Mouse (Mus musculus): Measurements from ENCODE around the gene Cops2. TPM values are rescaled to one million over a fixed set of nuclear protein-coding genes. Genes with fewer than 3 reads are reported as not detected.

Gene Cops2
- polyA plus RNA-seq, 1 experiment from 2014 or later: 58.5 TPM

DNA sequence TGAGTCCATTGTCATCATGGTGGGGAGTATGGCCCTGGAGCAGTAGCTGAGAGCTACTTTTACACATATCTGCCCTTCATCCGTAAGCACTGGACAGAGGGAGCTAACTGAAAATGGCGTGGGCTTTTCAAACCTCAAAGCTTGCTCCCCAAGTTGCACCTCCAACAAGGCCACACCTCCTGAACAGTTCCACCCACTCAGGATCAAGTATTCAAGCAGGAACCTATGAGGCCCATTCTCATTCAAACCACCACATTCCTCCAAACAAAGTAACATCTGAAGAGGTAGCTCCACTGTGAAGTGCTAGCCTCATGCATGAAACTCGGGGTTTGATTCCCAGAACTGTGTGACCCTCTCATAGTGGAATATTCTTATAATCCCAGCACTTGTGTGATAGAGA lies 9.4 kb upstream of the Cops2 start:
- peaks cover 7% of the 10 kb centered on the region for H3K36me3 ChIP-seq
- 71% methylated on average over 3 of the region's 3 CpGs for WGBS
- no peaks in the 10 kb centered on the region for H3K27me3 ChIP-seq (replicated peaks)
- H3K4me2 ChIP-seq: no peak overlapping the region
- H3K4me3 ChIP-seq: no peak overlapping the region
- H3K4me1 ChIP-seq: peaks cover 16% of the 10 kb centered on the region
- no peak overlapping the region for H3K27ac ChIP-seq (replicated peaks)
- no peak overlapping the region for H3K9ac ChIP-seq
- no peak for ATAC-seq (ENCODE audit: extremely low read depth, insufficient number of reproducible peaks, low FRiP score, low TSS enrichment)
- no peaks in the 10 kb centered on the region for H3K9me3 ChIP-seq

- WGBS: 3% methylated on average over 23 of the region's 23 CpGs
- no peak; the same call in 1 of the 2 replicates for ATAC-seq (ENCODE audit: extremely low read depth, insufficient number of reproducible peaks, low FRiP score, low TSS enrichment)
- Histone ChIP-seq H3K36me3 (peaks cover 4% of the 10 kb centered on the region), H3K4me3 (peak overlapping the region; percentile 74), H3K9me3 (no peaks in the 10 kb centered on the region), H3K4me1 (peaks cover 16% of the 10 kb centered on the region), H3K9ac (peak overlapping the region; percentile 78), H3K27ac (replicated peaks) (no peak overlapping the region; the same call in 1 of the 2 replicates), H3K27me3 (replicated peaks) (no peaks in the 10 kb centered on the region), H3K4me2 (peak overlapping the region; percentile 75)
These were observed 7.3 kb upstream of the Cops2 start for GRCm38 (mm10) chr2:125866058-125866740.

GRCm38 (mm10) chr2:125865585-125865984 lies 6.6 kb upstream of the Cops2 start:
- peaks cover 4% of the 10 kb centered on the region for H3K36me3 ChIP-seq
- peak overlapping the region; percentile 74 for H3K4me3 ChIP-seq
- no peaks in the 10 kb centered on the region for H3K27me3 ChIP-seq (replicated peaks)
- peak overlapping the region; percentile 78 for H3K9ac ChIP-seq
- H3K9me3 ChIP-seq: no peaks in the 10 kb centered on the region
- no peak overlapping the region for H3K27ac ChIP-seq (replicated peaks)
- no peak for ATAC-seq (ENCODE audit: extremely low read depth, insufficient number of reproducible peaks, low FRiP score, low TSS enrichment)
- peaks cover 16% of the 10 kb centered on the region for H3K4me1 ChIP-seq
- peak overlapping the region; percentile 75 for H3K4me2 ChIP-seq

DNA sequence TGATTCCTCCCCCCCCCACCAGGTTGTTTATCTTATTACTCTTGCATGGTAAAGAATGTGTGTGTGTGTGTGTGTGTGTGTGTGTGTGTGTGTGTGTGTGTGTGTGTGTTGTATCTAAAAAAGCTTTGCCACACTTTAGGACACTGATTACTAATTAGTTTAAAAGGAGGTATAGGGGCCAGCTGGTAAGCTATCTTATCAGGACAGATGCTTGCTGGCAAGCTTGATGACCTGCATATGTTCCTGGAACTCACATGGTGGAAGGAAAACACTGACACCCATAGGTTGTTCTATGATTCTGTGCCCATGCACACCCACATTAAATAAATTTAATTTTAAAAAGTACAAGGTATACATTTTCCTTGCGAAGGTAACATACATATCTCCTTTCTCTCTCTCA lies 5.6 kb upstream of the Cops2 start:
- peaks cover 16% of the 10 kb centered on the region for H3K4me1 ChIP-seq
- no peak overlapping the region for H3K27ac ChIP-seq (replicated peaks)
- WGBS: 91% methylated on average over 1 of the region's 1 CpGs
- no peaks in the 10 kb centered on the region for H3K9me3 ChIP-seq
- ATAC-seq (ENCODE audit: extremely low read depth, insufficient number of reproducible peaks, low FRiP score, low TSS enrichment): no peak
- H3K27me3 ChIP-seq (replicated peaks): no peaks in the 10 kb centered on the region
- no peak overlapping the region for H3K4me3 ChIP-seq
- peaks cover 4% of the 10 kb centered on the region for H3K36me3 ChIP-seq
- no peak overlapping the region for H3K9ac ChIP-seq
- no peak overlapping the region for H3K4me2 ChIP-seq

DNA sequence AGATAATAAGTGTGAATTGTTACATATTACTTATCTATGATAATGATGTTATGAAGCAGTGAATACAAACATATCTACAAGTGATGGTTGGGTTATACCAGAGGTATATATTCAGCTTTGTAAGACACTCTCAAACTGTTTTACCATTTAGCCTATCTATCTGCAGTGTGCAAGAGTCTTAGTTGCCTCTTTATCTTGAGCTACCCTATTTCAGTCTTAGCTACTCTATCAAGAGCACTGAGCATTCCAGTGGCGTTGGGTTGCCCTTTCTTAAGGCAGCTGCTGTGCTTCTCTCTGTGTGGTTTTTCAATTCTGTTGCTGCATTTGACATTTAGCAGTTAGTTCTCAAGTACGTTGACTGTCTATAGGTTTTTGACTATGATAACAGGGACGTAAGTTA lies 4.9 kb upstream of the Cops2 start:
- no peaks in the 10 kb centered on the region for H3K9me3 ChIP-seq
- WGBS: 53% methylated on average over 3 of the region's 3 CpGs
- no peak overlapping the region for H3K27ac ChIP-seq (replicated peaks)
- H3K4me3 ChIP-seq: no peak overlapping the region
- H3K27me3 ChIP-seq (replicated peaks): no peaks in the 10 kb centered on the region
- H3K36me3 ChIP-seq: no peaks in the 10 kb centered on the region; the same call in 1 of the 2 replicates
- no peak for ATAC-seq (ENCODE audit: extremely low read depth, insufficient number of reproducible peaks, low FRiP score, low TSS enrichment)
- no peak overlapping the region for H3K4me2 ChIP-seq
- peaks cover 16% of the 10 kb centered on the region for H3K4me1 ChIP-seq
- no peak overlapping the region for H3K9ac ChIP-seq

- Histone ChIP-seq H3K4me1 (peaks cover 24% of the 10 kb centered on the region), H3K9me3 (no peaks in the 10 kb centered on the region), H3K27ac (replicated peaks) (no peak overlapping the region), H3K9ac (peak overlapping the region; percentile 99), H3K4me3 (peak overlapping the region; percentile 89), H3K4me2 (peak overlapping the region; percentile 86), H3K36me3 (no peaks in the 10 kb centered on the region), H3K27me3 (replicated peaks) (no peaks in the 10 kb centered on the region)
- no peak for ATAC-seq (ENCODE audit: extremely low read depth, insufficient number of reproducible peaks, low FRiP score, low TSS enrichment)
- 35% methylated on average over 3 of the region's 3 CpGs for WGBS
These were observed 1.2 kb downstream of the Cops2 start for GRCm38 (mm10) chr2:125857707-125858106.

DNA sequence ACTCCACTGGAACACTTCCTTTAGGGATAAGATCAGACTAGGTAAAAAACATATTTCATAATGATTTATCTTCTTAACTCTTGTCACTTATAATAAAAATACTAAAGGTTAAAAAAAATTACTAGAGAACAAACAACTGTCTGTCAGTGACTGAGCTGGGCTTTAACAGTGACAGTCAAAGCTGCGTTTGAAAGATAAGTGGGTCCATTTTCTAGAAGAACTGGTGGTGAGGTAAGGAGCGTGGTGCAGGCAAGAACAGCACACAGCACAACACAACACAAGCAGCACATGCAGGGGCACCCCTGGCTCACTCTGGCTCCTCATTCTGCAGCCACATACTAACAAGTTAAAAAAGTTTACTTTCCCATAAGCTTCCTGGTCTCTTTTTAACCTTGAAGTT lies 7.7 kb downstream of the Cops2 start:
- no peak overlapping the region for H3K9ac ChIP-seq
- H3K4me3 ChIP-seq: no peak overlapping the region
- no peak overlapping the region for H3K4me2 ChIP-seq
- 44% methylated on average over 2 of the region's 2 CpGs for WGBS
- H3K27me3 ChIP-seq (replicated peaks): no peaks in the 10 kb centered on the region
- ATAC-seq (ENCODE audit: extremely low read depth, insufficient number of reproducible peaks, low FRiP score, low TSS enrichment): no peak
- H3K36me3 ChIP-seq: peaks cover 28% of the 10 kb centered on the region
- H3K27ac ChIP-seq (replicated peaks): no peak overlapping the region
- peaks cover 16% of the 10 kb centered on the region for H3K4me1 ChIP-seq
- no peaks in the 10 kb centered on the region for H3K9me3 ChIP-seq

DNA sequence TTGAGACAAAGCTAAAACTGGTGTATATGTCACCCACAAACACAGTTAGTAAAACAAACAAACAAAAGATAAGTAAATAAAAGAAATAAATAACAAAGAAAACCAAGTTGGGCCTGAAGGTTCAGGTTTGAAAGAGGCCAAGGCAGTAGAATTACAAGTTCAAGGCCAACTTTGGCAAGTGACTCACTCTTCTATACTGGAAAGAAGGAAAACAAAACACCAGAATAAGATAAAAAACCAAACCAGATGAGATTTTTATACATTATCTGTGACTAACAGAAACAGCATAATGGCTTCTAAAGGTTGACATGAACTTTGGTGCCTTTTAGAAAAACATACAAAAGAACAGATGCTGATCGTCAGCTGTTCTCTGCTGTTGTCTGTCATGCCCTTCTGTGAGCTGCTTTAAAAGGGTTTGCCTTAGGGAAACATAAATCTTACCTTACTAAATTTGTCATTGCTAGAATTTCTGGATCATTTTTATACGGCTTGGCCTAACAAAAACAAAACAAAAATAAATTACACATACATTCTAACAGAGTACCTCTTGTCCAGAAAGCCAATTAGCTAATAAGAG lies 20.1 kb downstream of the Cops2 start:
- Histone ChIP-seq H3K4me3 (no peak overlapping the region), H3K27me3 (replicated peaks) (no peaks in the 10 kb centered on the region), H3K36me3 (peaks cover 81% of the 10 kb centered on the region), H3K4me2 (no peak overlapping the region), H3K4me1 (no peaks in the 10 kb centered on the region), H3K27ac (replicated peaks) (no peak overlapping the region), H3K9me3 (no peaks in the 10 kb centered on the region), H3K9ac (no peak overlapping the region)
- no peak for ATAC-seq (ENCODE audit: extremely low read depth, insufficient number of reproducible peaks, low FRiP score, low TSS enrichment)
- WGBS: 70% methylated on average over 2 of the region's 2 CpGs

DNA sequence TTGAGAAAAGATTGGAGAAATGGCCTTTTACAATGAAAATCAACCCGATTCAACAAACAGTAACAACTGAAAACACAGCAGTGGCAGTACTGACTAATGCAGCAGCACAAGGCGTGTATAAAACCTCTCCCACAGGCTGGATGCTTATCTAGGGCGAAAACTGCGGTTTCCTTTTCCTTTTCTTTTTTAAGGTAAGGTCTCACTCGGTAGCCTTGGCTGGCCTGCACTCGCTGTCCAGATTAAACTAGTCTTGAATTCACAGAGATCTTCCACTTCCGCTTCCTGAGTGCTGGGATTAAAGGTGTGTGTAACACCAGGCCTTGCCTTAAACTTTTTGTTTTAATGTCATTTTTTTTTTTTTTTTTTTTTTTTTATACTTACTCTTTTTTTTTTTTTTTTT lies 20.8 kb downstream of the Cops2 start:
- no peak overlapping the region for H3K4me2 ChIP-seq
- no peaks in the 10 kb centered on the region for H3K4me1 ChIP-seq
- WGBS: 77% methylated on average over 7 of the region's 7 CpGs
- H3K36me3 ChIP-seq: peaks cover 82% of the 10 kb centered on the region
- no peak overlapping the region for H3K4me3 ChIP-seq
- no peaks in the 10 kb centered on the region for H3K9me3 ChIP-seq
- no peak overlapping the region for H3K9ac ChIP-seq
- ATAC-seq (ENCODE audit: extremely low read depth, insufficient number of reproducible peaks, low FRiP score, low TSS enrichment): no peak
- H3K27me3 ChIP-seq (replicated peaks): no peaks in the 10 kb centered on the region
- no peak overlapping the region for H3K27ac ChIP-seq (replicated peaks)

DNA sequence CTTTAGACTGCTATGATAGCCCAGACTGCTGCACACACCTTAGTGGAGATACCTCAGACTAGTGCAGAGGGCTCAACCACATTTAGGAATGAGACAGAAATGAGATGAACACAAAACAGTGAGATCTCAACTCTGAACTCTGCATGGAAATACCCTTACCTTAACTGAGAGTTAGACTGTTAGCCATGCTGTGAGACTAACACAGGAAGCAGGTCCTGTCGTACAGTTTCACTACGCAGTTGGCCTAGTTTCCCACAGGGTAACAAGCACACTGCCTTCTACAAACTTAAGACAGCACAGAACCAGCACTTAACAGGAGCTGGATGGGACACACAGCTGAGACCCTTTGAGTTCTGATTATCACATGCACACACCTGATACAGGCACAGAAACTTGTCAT lies 29.0 kb downstream of the Cops2 start:
- no peak overlapping the region for H3K4me3 ChIP-seq
- no peaks in the 10 kb centered on the region for H3K27me3 ChIP-seq (replicated peaks)
- no peaks in the 10 kb centered on the region for H3K9me3 ChIP-seq
- H3K36me3 ChIP-seq: peaks cover 68% of the 10 kb centered on the region
- H3K9ac ChIP-seq: no peak overlapping the region
- H3K4me2 ChIP-seq: no peak overlapping the region
- no peak overlapping the region for H3K27ac ChIP-seq (replicated peaks)
- ATAC-seq (ENCODE audit: extremely low read depth, insufficient number of reproducible peaks, low FRiP score, low TSS enrichment): no peak
- 86% methylated on average over 2 of the region's 2 CpGs for WGBS
- H3K4me1 ChIP-seq: no peaks in the 10 kb centered on the region

DNA sequence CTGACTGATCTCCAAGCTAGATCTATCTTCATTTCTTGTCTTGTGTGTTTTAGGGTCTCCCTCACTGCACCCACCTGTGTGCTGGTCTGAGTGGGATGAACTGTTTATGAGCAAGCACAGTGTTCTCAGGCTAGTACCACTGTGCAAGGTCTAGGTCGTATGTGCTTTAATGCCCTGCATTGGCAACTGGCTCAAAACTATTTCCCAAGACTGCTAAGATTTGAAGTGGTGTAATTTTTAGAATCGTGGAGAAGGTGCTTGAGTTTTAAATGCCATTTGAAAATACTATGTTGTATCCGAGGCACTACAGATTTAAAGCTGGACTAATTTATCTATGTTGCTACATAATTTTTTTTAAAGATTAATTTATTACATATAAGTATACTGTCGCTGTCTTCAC lies 31.0 kb downstream of the Cops2 start:
- Histone ChIP-seq H3K27me3 (replicated peaks) (no peaks in the 10 kb centered on the region), H3K9me3 (no peaks in the 10 kb centered on the region), H3K36me3 (peaks cover 49% of the 10 kb centered on the region), H3K4me3 (no peak overlapping the region), H3K9ac (no peak overlapping the region), H3K4me2 (no peak overlapping the region), H3K27ac (replicated peaks) (no peak overlapping the region), H3K4me1 (no peaks in the 10 kb centered on the region)
- 82% methylated on average over 4 of the region's 4 CpGs for WGBS
- ATAC-seq (ENCODE audit: extremely low read depth, insufficient number of reproducible peaks, low FRiP score, low TSS enrichment): no peak

DNA sequence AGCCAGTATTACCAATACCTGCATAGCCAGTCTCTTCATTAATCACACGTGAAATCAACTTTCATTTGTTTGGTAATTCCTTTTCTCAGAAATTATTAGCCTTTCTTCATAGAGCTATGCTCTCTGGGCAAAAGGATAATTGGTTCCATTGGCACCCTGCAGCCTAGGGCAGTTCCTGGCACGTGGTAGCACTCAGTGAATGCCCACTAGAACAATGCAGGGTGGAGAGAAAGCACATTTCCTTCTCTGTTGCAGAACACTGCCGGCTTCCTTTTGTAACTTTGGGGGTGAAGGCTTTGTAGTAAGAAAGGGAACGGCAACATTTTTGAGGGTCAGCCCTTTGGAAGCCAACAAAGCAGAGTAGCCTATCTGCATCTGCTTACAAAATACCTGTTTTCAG lies 32.7 kb downstream of the Cops2 start:
- no peak overlapping the region for H3K4me3 ChIP-seq
- H3K27me3 ChIP-seq (replicated peaks): no peaks in the 10 kb centered on the region
- H3K9me3 ChIP-seq: no peaks in the 10 kb centered on the region
- no peak overlapping the region for H3K4me2 ChIP-seq
- peaks cover 33% of the 10 kb centered on the region for H3K36me3 ChIP-seq
- WGBS: 82% methylated on average over 4 of the region's 4 CpGs
- no peak overlapping the region for H3K27ac ChIP-seq (replicated peaks)
- H3K9ac ChIP-seq: no peak overlapping the region
- ATAC-seq (ENCODE audit: extremely low read depth, insufficient number of reproducible peaks, low FRiP score, low TSS enrichment): no peak
- H3K4me1 ChIP-seq: no peaks in the 10 kb centered on the region

Data from heart, embryonic 13.5 days (tissue).